Mouse (Mus musculus): Measurements from ENCODE around the gene B3gat2. TPM values are rescaled to one million over a fixed set of nuclear protein-coding genes. Genes with fewer than 3 reads are reported as not detected.

B3gat2 gene
- polyA plus RNA-seq, 1 experiment from 2014 or later = 0.46 TPM

DNA sequence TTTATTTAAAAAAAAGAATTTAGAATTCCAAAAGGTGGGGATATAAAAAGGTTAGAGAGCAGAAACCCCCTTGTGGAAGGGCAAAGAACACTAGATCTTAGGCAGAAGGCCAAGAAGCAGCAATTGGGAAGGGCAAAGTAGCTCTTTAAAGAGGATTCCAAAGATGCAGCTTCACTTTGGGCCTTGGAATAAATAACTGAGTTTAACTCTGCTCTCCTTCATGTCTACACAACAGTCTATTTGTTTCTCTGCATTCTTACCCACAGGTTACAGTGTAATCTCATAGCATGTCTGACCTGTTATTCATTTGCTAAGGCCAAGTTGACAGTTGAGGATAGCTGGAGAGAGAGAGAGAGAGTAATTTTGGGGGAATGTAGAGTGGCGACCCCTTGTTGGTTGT is 6.6 kb upstream of the B3gat2 start:
- Histone ChIP-seq H3K4me1 (ENCODE audit: control insufficient read depth, insufficient read depth, low read length) (no peaks in the 10 kb centered on the region), H3K36me3 (ENCODE audit: control insufficient read depth, insufficient read depth, low read length) (no peaks in the 10 kb centered on the region), H3K9ac (ENCODE audit: low read length) (no peak overlapping the region), H3K4me3 (replicated peaks; ENCODE audit: low read length) (no peak overlapping the region), H3K9me3 (replicated peaks; ENCODE audit: control insufficient read depth, low read length) (no peaks in the 10 kb centered on the region), H3K27me3 (ENCODE audit: control insufficient read depth, insufficient read depth, low read length) (peaks cover 5% of the 10 kb centered on the region; the same call in 1 of the 2 replicates), H3K27ac (ENCODE audit: low read length) (no peak overlapping the region), H3K4me2 (ENCODE audit: low read depth, low read length) (no peak overlapping the region)
- ATAC-seq (ENCODE audit: insufficient read depth, low FRiP score) = no peak
- 94% methylated on average over 1 of the region's 1 CpGs for WGBS

DNA sequence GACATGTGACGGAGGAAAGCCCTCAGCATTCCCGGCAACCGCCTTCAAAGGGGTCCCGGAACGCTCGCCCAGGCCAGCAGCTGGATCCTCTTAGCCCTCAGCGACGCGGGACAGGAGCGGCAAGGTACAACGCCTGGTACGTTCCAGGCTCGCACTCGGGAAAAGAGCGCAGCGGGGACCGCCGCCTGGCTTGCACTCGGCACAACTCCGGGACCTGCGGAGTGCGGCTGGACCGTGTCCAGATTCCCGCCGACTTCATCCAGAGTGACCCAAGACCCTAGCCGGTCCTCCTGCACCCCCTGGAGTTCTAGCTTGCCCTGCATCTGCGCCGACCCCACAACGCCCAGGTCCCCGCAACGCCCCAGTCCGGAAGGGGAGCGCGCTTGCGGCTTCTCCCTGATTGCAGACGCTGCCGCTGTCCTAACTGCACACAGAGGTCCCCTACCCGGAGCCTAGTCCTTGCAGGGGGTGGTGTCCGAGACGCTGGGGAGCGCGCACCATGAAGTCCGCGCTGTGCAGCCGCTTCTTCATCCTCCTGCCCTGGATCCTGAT is 659 bp downstream of the B3gat2 start:
- H3K9me3 ChIP-seq (replicated peaks; ENCODE audit: control insufficient read depth, low read length) = no peaks in the 10 kb centered on the region
- H3K4me2 ChIP-seq (ENCODE audit: low read depth, low read length) = peak overlapping the region; percentile 100
- no peak overlapping the region for H3K27ac ChIP-seq (ENCODE audit: low read length)
- peaks cover 6% of the 10 kb centered on the region for H3K4me1 ChIP-seq (ENCODE audit: control insufficient read depth, insufficient read depth, low read length)
- under 1% methylated on average over 45 of the region's 45 CpGs for WGBS
- ATAC-seq (ENCODE audit: insufficient read depth, low FRiP score) = peak; percentile 41; the same call in 1 of the 2 replicates
- peak overlapping the region; percentile 58 for H3K9ac ChIP-seq (ENCODE audit: low read length)
- peak overlapping the region; percentile 61 for H3K4me3 ChIP-seq (replicated peaks; ENCODE audit: low read length)
- peaks cover 35% of the 10 kb centered on the region for H3K27me3 ChIP-seq (ENCODE audit: control insufficient read depth, insufficient read depth, low read length)
- H3K36me3 ChIP-seq (ENCODE audit: control insufficient read depth, insufficient read depth, low read length) = no peaks in the 10 kb centered on the region

- ATAC-seq (ENCODE audit: insufficient read depth, low FRiP score) = peak; percentile 89
- WGBS = 1% methylated on average over 65 of the region's 65 CpGs
- H3K36me3 ChIP-seq (ENCODE audit: control insufficient read depth, insufficient read depth, low read length) = no peaks in the 10 kb centered on the region
- H3K4me3 ChIP-seq (replicated peaks; ENCODE audit: low read length) = peak overlapping the region; percentile 61
- peak overlapping the region; percentile 58 for H3K9ac ChIP-seq (ENCODE audit: low read length)
- H3K27me3 ChIP-seq (ENCODE audit: control insufficient read depth, insufficient read depth, low read length) = peaks cover 35% of the 10 kb centered on the region
- peaks cover 6% of the 10 kb centered on the region for H3K4me1 ChIP-seq (ENCODE audit: control insufficient read depth, insufficient read depth, low read length)
- H3K4me2 ChIP-seq (ENCODE audit: low read depth, low read length) = peak overlapping the region; percentile 100
- H3K27ac ChIP-seq (ENCODE audit: low read length) = no peak overlapping the region
- no peaks in the 10 kb centered on the region for H3K9me3 ChIP-seq (replicated peaks; ENCODE audit: control insufficient read depth, low read length)
Measured at GRCm38 (mm10) chr1:23762782-23763630, 1.5 kb downstream of the B3gat2 start.

DNA sequence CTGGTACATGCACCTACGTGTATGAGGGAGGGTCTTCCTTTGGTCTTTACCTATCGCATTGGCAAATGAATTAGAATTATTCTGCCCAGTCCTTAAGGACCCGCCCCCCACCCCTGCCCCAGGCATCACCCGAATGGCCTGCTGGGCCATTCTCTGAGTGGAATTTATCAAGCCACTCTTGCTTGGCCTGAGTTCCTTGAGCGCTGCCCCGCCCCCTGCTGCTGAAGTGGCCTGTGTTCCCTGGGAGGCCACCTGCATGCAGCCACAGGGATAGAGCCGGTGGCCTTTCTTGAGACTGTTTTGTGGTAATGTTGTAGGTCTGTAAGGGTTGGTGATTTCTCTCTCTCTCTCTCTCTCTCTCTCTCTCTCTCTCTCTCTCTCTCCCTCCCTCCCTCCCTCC is 2.2 kb downstream of the B3gat2 start:
- Histone ChIP-seq H3K27ac (ENCODE audit: low read length) (no peak overlapping the region), H3K9ac (ENCODE audit: low read length) (no peak overlapping the region), H3K9me3 (replicated peaks; ENCODE audit: control insufficient read depth, low read length) (no peaks in the 10 kb centered on the region), H3K27me3 (ENCODE audit: control insufficient read depth, insufficient read depth, low read length) (peaks cover 35% of the 10 kb centered on the region), H3K36me3 (ENCODE audit: control insufficient read depth, insufficient read depth, low read length) (no peaks in the 10 kb centered on the region), H3K4me1 (ENCODE audit: control insufficient read depth, insufficient read depth, low read length) (peaks cover 6% of the 10 kb centered on the region), H3K4me2 (ENCODE audit: low read depth, low read length) (no peak overlapping the region), H3K4me3 (replicated peaks; ENCODE audit: low read length) (no peak overlapping the region)
- ATAC-seq (ENCODE audit: insufficient read depth, low FRiP score) = no peak
- 5% methylated on average over 7 of the region's 7 CpGs for WGBS

GRCm38 (mm10) chr1:23764710-23765109 is 3.2 kb downstream of the B3gat2 start:
- H3K4me2 ChIP-seq (ENCODE audit: low read depth, low read length) = no peak overlapping the region

DNA sequence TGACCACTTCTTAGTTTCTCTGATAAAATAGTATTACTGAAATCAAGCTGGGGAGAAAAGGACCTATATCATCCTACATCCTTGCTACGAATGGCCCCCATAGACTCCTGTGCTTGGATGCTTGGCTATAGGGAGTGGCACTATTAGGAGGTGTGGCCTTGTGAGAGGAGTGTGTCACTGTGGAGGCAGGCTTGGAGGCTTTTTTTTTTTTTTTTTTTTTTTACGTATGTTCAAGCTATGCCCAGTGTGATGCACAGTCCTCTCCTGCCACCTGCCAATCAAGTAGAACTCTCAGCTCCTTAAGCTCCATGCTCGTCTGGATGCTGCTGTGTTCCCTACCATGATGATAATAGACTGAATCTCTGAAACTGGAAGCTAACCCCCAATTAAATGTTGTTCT is 11.5 kb downstream of the B3gat2 start:
- no peaks in the 10 kb centered on the region for H3K9me3 ChIP-seq (replicated peaks; ENCODE audit: control insufficient read depth, low read length)
- no peaks in the 10 kb centered on the region for H3K36me3 ChIP-seq (ENCODE audit: control insufficient read depth, insufficient read depth, low read length)
- H3K4me3 ChIP-seq (replicated peaks; ENCODE audit: low read length) = no peak overlapping the region
- H3K4me2 ChIP-seq (ENCODE audit: low read depth, low read length) = no peak overlapping the region
- no peak overlapping the region for H3K27ac ChIP-seq (ENCODE audit: low read length)
- H3K9ac ChIP-seq (ENCODE audit: low read length) = no peak overlapping the region
- no peaks in the 10 kb centered on the region for H3K27me3 ChIP-seq (ENCODE audit: control insufficient read depth, insufficient read depth, low read length)
- H3K4me1 ChIP-seq (ENCODE audit: control insufficient read depth, insufficient read depth, low read length) = no peaks in the 10 kb centered on the region
- ATAC-seq (ENCODE audit: insufficient read depth, low FRiP score) = no peak; the same call in 1 of the 2 replicates
- WGBS = 60% methylated on average over 3 of the region's 3 CpGs

More at GRCm38 (mm10) chr1:23764710-23765109, 3.2 kb downstream of the B3gat2 start:
- H3K27ac ChIP-seq (ENCODE audit: low read length) = no peak overlapping the region
- no peaks in the 10 kb centered on the region for H3K9me3 ChIP-seq (replicated peaks; ENCODE audit: control insufficient read depth, low read length)
- no peaks in the 10 kb centered on the region for H3K36me3 ChIP-seq (ENCODE audit: control insufficient read depth, insufficient read depth, low read length)
- no peak for ATAC-seq (ENCODE audit: insufficient read depth, low FRiP score)
- no peak overlapping the region for H3K9ac ChIP-seq (ENCODE audit: low read length)
- H3K27me3 ChIP-seq (ENCODE audit: control insufficient read depth, insufficient read depth, low read length) = peaks cover 32% of the 10 kb centered on the region
- whole genome bisulfite sequencing = 53% methylated on average over 4 of the region's 4 CpGs
- no peak overlapping the region for H3K4me3 ChIP-seq (replicated peaks; ENCODE audit: low read length)
- peaks cover 6% of the 10 kb centered on the region for H3K4me1 ChIP-seq (ENCODE audit: control insufficient read depth, insufficient read depth, low read length)

DNA sequence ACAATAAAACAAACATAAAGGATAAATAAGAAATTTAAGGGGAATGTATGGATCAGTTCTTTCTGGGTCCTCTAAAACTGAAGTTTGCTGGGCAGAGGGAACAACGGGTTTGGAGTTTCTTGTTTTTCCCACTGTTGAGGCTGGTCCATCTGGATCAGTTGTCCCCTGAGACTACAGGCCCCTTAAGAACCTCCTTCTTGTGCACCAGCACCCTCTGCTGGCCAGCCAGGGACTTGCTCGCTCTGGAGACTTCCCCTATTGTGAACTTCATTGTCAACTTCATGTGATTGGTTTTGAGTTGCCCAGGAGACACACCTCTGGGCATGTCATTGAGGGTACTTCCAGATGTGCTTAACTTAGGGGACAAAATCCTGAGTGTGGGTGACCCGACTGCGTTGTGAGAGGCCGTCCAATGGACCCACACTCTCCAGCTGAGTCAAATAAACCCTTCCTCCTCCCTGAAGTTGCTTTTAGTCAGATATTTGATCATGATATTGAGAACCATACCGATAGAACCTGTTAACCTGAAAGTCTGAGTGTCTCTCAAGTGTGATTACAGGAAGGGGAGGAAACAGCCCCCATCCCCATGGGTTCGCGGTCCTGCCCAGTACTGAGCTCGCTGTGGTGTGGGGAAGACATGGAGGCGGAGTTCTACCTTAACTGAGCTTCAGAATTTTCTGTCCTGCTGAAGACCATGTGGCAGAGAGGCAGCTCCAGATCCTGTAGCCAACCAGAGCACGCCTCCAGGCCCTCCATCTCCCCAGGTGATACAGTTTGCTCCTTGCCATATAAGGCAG is 31.4 kb downstream of the B3gat2 start:
- Histone ChIP-seq H3K4me1 (ENCODE audit: control insufficient read depth, insufficient read depth, low read length) (no peaks in the 10 kb centered on the region), H3K9me3 (replicated peaks; ENCODE audit: control insufficient read depth, low read length) (no peaks in the 10 kb centered on the region), H3K27me3 (ENCODE audit: control insufficient read depth, insufficient read depth, low read length) (no peaks in the 10 kb centered on the region), H3K27ac (ENCODE audit: low read length) (no peak overlapping the region), H3K9ac (ENCODE audit: low read length) (no peak overlapping the region), H3K36me3 (ENCODE audit: control insufficient read depth, insufficient read depth, low read length) (no peaks in the 10 kb centered on the region), H3K4me3 (replicated peaks; ENCODE audit: low read length) (no peak overlapping the region), H3K4me2 (ENCODE audit: low read depth, low read length) (no peak overlapping the region)
- ATAC-seq (ENCODE audit: insufficient read depth, low FRiP score) = 0 out of 2 replicates have a peak, but pooled peaks have one; percentile 37
- 48% methylated on average over 11 of the region's 11 CpGs for WGBS

- Histone ChIP-seq H3K4me3 (replicated peaks; ENCODE audit: low read length) (no peak overlapping the region), H3K9me3 (replicated peaks; ENCODE audit: control insufficient read depth, low read length) (no peaks in the 10 kb centered on the region), H3K9ac (ENCODE audit: low read length) (no peak overlapping the region), H3K4me2 (ENCODE audit: low read depth, low read length) (no peak overlapping the region), H3K27me3 (ENCODE audit: control insufficient read depth, insufficient read depth, low read length) (no peaks in the 10 kb centered on the region), H3K27ac (ENCODE audit: low read length) (no peak overlapping the region), H3K4me1 (ENCODE audit: control insufficient read depth, insufficient read depth, low read length) (no peaks in the 10 kb centered on the region), H3K36me3 (ENCODE audit: control insufficient read depth, insufficient read depth, low read length) (no peaks in the 10 kb centered on the region)
- 89% methylated on average over 9 of the region's 9 CpGs for WGBS
- no peak for ATAC-seq (ENCODE audit: insufficient read depth, low FRiP score)
Measured at GRCm38 (mm10) chr1:23798306-23798705, 36.8 kb downstream of the B3gat2 start.

GRCm38 (mm10) chr1:23821615-23822014 is 60.1 kb downstream of the B3gat2 start:
- Histone ChIP-seq H3K27ac (ENCODE audit: low read length) (no peak overlapping the region), H3K4me1 (ENCODE audit: control insufficient read depth, insufficient read depth, low read length) (no peaks in the 10 kb centered on the region), H3K4me2 (ENCODE audit: low read depth, low read length) (no peak overlapping the region), H3K36me3 (ENCODE audit: control insufficient read depth, insufficient read depth, low read length) (no peaks in the 10 kb centered on the region), H3K9me3 (replicated peaks; ENCODE audit: control insufficient read depth, low read length) (no peaks in the 10 kb centered on the region), H3K4me3 (replicated peaks; ENCODE audit: low read length) (no peak overlapping the region), H3K27me3 (ENCODE audit: control insufficient read depth, insufficient read depth, low read length) (no peaks in the 10 kb centered on the region), H3K9ac (ENCODE audit: low read length) (no peak overlapping the region)
- WGBS = 85% methylated on average over 5 of the region's 5 CpGs
- no peak for ATAC-seq (ENCODE audit: insufficient read depth, low FRiP score)

Measured in stomach, embryonic 16.5 days (tissue).